Mouse (Mus musculus) spleen, adult 12 weeks (tissue): ENCODE data around the gene Gsg1l.
A peak's percentile ranks its signal among the peaks of the same experiment; 100 is the strongest.

Source experiments
- DNase-seq: peaks from one replicate; pipeline ENCODE4 v3.0.0; 2022; ENCODE audit warnings: low spot score

Gsg1l gene

GRCm38 (mm10) chr7:126082286-126082741 is at the start of gene Gsg1l:
TSS of gene Gsg1l (minus strand) at chr7:126082411.
- DNase-seq, result no peak

DNA sequence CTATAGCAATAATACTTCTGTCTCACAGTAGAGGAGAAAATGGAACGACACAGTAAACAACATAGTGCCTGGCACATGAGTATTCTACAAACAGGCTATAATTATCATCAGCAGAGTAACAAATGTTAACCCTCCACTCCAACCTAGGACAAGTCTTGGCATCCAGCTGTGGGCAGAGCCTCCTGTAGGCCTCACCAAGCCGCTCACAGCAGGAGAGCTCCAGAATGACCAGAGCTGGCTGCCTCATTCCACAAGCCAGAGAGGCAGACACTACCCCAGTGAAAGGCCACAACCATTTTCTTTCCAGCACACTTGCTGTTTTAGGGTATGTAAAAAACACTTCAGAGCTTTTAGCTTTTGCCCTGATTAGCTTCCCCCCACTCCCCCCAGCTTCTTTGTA is 45.5 kb upstream of the Gsg1l start:
- no peak for DNase-seq

GRCm38 (mm10) chr7:126126502-126126901 is 44.3 kb upstream of the Gsg1l start:
- no peak for DNase-seq

DNA sequence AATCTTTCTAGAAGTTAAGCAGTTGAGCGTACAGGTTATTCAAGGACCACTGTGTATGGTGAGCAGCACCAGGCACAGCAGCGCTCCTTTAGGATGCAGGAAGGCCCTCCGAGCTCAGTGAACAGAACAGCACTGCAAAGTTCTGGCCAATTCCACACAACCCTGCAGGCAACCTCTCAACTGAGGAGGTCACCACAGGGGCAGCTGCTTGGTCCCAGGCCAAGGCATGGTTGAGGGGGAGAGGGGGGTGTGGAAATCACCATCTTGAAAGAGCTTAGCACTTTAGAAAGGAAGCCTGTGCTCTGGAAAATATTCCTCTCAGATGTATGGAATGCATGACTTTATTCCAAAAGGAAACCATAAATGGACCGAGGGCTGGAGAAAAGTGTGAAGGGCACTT is 39.3 kb upstream of the Gsg1l start:
- no peak for DNase-seq

DNA sequence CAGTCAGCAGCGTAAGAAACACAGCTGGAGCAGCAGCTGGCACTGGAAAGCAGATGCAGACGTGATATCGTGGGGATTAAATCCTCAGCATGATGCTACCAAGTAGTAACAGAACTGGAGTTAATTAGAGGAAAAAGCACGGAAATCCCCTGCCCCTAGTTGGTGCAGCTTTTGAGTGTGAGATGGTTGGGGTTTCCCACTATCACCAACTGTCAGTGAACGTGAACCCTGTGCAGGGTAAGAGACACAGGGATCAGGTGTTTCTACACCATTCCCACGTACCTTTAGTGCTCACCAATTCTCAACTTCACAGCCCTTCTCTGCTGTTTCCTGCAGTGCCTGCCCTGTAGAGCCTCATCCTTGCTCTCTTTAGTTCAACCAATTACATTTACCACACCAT is 37.6 kb upstream of the Gsg1l start:
- no peak for DNase-seq

- no peak for DNase-seq
These were observed 31.1 kb upstream of the Gsg1l start for GRCm38 (mm10) chr7:126113263-126113662.

GRCm38 (mm10) chr7:126111230-126111629 is 29.0 kb upstream of the Gsg1l start:
- no peak for DNase-seq

DNA sequence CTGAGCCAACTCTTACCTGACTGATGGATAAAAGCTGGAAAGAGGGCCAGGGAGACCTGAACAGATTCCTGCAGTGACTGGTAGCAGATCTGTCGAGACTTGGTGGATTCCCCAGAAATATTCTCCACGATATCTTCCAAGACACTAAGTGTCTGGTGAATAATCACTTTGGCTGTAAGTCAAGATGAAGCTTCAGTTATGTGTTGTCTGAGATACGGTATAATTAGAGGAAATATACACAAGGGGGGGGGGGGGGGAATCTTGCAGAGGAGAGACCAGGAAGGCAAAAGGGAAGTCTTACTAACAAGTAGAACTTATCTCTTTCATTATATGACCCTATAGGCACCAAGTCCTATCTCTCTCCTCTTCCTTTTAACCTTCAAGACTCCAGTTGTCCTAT is 27.7 kb upstream of the Gsg1l start:
- DNase-seq, result no peak

DNA sequence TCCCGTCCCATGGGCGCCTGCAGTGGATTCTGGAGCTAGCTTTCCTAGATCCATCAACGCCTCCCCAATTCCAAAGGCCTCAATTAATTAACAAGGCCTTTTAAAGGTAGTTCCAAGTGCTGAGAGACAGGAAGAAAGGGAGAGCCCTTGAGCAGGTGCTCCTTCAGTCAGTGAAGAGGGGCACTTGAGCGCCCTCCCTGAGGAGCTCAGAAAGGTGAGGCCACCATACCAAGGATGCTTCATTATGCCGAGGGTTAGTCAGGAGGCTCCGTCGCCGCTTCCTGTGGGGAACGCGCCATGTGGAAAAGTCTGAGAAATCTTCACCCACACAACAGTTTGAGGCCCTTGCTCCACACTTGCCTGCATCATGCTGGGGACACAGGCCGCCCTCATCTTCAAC is 18.2 kb upstream of the Gsg1l start:
- no peak for DNase-seq

- no peak for DNase-seq
These were observed 17.6 kb upstream of the Gsg1l start for GRCm38 (mm10) chr7:126099835-126100234.

DNA sequence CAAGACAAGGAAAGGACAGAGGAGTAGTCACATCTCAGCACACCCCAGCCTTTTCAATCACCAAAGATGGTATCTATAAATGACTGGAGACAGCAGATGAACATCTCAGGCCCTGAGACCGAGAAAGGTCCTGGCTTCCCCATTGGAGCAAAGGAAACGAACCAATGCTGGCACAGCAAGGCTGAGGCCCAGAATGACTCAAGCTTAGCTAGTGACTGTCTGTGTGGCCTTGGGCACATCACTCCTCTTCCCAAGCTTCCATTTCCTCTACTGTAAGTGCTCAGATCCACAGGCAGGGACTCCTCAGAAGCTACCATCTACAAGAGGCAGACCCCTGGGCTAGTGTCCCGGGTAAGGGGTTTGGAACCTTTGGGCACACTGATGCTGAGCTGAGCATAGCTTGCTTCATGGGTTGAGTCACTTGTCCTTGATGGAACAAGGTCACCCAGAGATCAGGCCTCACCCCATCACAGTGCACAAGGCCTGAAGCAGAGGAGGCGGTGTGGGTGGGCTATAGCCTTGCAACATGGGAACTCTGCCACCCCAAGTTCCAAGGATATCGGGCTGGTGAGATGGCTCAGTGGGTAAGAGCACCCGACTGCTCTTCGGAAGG is 17.1 kb upstream of the Gsg1l start:
- no peak for DNase-seq

DNA sequence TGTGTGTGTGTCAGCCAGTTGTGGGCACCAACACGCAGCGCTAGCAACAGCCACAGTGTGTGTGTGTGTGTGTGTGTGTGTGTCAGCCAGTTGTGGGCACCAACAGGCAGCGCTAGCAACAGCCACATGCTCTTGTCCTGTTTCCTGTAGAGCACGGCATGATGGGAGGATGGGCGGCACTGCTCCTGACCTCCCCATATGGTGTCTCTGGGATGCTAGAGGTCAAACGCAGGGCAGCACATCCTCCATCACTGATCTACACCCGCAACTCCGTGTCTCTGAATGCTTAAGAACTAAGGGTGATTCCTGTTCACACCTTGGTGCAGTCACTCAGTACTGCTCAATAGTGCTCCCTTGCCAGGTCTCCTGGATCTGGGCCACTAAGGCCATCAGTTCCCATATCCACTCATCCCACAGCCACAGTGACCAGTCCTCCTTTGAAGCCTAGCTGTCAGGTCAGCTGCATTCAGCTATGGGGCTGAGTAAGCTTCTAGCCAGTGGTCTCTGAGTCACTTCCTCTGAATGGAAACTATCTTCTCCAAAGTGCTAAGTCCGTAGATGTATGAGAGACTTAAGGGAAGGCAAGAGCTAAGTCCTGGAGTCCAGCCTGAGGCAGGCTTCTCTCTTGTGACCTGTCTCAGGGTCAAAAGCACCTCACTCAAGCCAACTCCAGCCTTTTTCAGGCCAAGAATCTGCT is 15.2 kb upstream of the Gsg1l start:
- DNase-seq, result no peak

DNA sequence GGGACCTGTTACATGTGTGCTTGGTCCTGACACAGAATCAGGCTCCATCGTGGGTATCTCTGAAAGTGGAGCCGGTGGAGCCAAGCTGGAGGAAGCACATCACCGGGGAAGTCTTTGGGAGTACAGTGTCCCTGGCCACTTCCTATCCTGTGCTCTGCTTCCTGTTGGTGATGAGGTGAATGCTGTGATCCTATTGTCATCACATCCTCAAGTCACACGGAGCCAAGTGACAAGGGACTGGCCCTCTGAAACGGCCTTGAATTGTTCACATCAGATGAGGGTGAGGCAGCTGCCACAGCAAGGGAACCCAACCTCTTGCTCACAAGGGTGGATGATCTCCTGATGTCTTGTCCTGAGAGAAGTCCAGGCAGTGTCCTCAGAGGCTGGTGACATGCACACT is 14.4 kb upstream of the Gsg1l start:
- DNase-seq, result no peak

DNA sequence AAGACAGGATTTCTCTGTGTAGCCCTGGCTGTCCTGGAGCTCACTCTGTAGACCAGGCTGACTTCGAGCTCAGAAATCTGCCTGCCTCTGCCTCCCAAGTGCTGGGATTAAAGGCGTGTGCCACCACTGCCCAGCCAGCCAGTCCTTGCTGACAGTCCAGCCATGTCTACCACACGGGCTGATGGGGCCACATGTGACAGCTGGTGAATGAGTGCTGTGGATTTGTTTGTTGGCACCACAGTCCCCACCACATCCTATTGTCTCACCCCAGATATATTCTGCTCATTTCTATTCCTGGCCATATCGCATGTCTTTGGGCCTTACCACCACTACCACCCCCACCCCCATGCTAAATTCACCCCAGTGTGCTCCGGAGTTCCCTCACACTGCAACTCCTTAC is 12.5 kb upstream of the Gsg1l start:
- DNase-seq, result no peak

DNA sequence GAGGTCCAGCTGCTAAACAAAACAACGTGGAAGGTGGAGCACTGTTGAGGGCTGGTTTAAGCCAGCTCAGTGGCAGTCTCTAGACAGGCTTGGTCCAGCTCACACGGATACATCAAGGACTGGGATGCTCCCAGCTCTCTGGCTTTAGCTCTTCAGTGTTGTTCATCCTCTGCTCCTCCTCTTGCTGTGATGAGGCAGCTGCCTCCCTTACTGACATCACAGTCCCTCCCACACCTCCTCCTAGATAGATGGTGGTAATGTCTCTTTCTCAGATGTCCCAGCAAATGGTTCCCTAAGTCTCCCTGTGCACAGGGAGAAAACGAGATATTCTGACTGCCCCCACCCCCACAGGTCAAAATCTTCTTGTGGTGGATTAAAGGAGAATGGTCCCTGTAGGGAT is 11.0 kb upstream of the Gsg1l start:
- DNase-seq, result no peak

GRCm38 (mm10) chr7:126089782-126090181 is 7.6 kb upstream of the Gsg1l start:
- peak; percentile 27 for DNase-seq

DNA sequence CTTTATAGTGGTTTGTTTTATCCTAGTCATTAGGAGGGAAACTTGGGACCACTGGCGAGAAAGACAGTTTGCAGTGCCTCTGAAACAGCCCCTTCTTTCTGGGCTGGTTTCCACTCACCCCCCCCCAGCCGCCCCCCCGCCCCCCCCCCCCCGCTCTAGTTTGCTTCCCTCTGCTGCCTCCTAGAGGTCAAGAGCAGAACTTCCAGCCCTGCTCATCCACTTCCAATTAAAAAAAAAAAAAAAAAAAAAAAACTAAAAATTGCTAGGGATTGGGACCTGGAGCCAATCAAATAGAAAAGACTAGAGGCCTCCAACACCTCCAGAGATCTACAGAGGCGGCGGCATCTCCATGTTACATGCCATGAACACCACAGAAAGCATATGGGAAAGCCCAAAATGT is 5.9 kb upstream of the Gsg1l start:
- no peak for DNase-seq

GRCm38 (mm10) chr7:126087602-126088001 is 5.4 kb upstream of the Gsg1l start:
- no peak for DNase-seq

GRCm38 (mm10) chr7:126086321-126086741 is 4.1 kb upstream of the Gsg1l start:
- DNase-seq, result no peak

GRCm38 (mm10) chr7:126085154-126085553 is 2.9 kb upstream of the Gsg1l start:
- no peak for DNase-seq

- DNase-seq, result no peak
These were observed 1.8 kb upstream of the Gsg1l start for GRCm38 (mm10) chr7:126083980-126084348.

- DNase-seq, result no peak
These were observed 1.2 kb upstream of the Gsg1l start for GRCm38 (mm10) chr7:126083341-126083979.

DNA sequence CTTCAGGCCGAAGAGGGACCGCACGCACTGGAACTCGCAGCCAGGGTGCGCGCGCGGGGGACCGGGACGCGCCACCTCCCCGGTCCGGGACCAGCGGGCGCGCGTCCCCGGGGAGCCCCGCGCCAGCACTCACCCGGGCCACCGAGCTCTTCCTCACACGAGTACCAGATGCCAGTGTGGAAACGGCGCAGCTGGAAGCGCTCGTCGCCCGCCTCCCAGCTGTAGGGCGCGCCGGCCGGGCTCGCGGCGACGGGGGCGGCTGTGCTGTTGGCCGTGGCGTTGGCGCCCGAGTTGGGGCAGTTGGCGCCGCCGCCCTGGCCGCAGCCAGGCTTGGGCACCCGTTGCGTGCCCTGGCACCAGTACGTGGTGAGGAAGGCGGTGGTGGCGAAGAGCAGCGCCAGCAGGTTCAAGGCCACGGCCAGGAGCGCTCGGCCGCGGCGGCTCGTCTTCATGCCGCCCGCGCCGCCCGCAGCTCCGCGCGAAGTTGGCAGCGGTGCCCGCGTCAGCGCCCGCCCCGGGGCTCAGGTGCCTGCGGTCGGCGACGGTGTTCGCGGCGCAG is 405 bp downstream of the Gsg1l start:
- no peak for DNase-seq
